Mouse (Mus musculus): ENCODE data around the gene Gria1.

DNA sequence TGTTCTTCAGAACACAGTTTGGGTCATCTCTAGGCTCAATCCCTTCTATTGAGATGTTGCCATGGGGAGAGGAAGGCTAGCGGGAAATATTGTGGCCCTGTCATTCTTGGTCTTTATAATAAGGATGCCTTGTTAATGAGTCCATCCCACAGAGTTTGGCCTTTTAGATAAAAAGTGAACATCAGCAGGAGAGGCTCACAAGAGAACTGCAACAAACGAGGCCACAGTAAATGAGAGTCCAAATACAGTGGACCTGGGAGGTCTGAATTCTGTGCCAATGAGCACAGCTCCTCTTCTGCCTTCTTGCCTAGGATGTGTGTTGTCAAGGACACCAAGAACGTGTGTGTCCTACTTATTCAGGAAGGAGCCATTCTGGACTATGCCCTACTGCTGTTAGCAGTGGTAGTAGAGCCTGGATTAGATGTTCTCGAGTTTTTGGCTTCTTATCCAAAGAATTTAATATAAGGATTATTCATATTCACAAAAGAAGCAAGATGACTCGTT lies 92.6 kb downstream of the Gria1 start:
- TF ChIP-seq CTCF (IDR thresholded peaks at IDR 0.05; ENCODE audit: low read depth) (no peak), EP300 (optimal IDR thresholded peaks at IDR 0.05) (no peak)

Measured in stomach, postnatal 0 days (tissue).